Mouse (Mus musculus): ENCODE data around the gene Plekhg1.

The Plekhg1 gene

GRCm38 (mm10) chr10:3740148-3740503 lies at the start of gene Plekhg1:
Gene Plekhg1 (plus strand): TSS chr10:3740364.
- DNase-seq (ENCODE audit: low read depth) = no peak

GRCm38 (mm10) chr10:3692791-3693190 lies 47.4 kb upstream of the Plekhg1 start:
- no peak for DNase-seq (ENCODE audit: low read depth)

- DNase-seq (ENCODE audit: low read depth) = no peak
Measured at GRCm38 (mm10) chr10:3693699-3694280, 46.4 kb upstream of the Plekhg1 start.

GRCm38 (mm10) chr10:3695332-3695905 lies 44.7 kb upstream of the Plekhg1 start:
- DNase-seq (ENCODE audit: low read depth) = no peak

GRCm38 (mm10) chr10:3696727-3697348 lies 43.3 kb upstream of the Plekhg1 start:
- no peak for DNase-seq (ENCODE audit: low read depth)

- no peak for DNase-seq (ENCODE audit: low read depth)
Measured at GRCm38 (mm10) chr10:3697500-3697899, 42.7 kb upstream of the Plekhg1 start.

- no peak for DNase-seq (ENCODE audit: low read depth)
Measured at GRCm38 (mm10) chr10:3700225-3701073, 39.7 kb upstream of the Plekhg1 start.

- no peak for DNase-seq (ENCODE audit: low read depth)
Measured at GRCm38 (mm10) chr10:3701832-3702231, 38.3 kb upstream of the Plekhg1 start.

DNA sequence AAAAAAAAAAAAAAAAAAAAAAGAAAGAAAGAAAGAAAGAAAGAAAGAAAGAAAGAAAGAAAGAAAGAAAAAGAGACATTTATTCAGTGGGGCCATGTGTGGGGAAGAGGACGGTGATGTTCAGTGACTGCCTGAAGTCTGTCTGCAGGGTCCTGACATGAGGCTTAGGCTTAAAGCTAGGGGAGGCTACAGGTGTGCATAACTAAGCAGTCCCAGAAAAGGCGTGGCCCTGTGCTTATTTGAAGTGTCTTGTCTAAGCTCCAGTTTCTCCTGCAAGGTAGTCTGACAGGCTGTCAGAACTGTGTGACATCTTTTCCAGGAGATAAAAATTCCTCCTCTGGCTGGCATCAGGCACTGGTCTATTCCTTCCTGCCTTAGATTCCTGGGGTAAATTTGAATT lies 37.6 kb upstream of the Plekhg1 start:
- DNase-seq (ENCODE audit: low read depth) = no peak

DNA sequence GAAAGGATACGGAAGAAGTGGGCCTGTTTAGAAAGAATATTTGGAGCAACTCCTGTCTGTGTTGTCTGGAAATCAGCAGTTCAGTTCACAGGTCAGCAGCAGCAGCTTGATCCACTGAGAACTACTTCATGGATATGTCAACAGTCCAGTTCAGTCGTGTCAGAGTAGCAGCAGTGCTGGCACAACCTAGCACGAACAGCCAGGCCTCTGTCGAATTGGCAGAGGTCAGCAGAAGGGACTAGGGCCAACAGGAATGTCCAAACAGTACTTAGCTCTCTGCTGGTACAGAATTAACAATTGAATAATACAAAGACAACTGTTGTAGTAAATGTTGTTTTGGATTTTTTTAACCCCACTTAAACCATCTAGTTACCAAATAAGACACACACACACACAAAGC lies 33.9 kb upstream of the Plekhg1 start:
- DNase-seq (ENCODE audit: low read depth) = no peak

- no peak for DNase-seq (ENCODE audit: low read depth)
Measured at GRCm38 (mm10) chr10:3710081-3710480, 30.1 kb upstream of the Plekhg1 start.

- no peak for DNase-seq (ENCODE audit: low read depth)
Measured at GRCm38 (mm10) chr10:3715302-3715943, 24.7 kb upstream of the Plekhg1 start.

DNA sequence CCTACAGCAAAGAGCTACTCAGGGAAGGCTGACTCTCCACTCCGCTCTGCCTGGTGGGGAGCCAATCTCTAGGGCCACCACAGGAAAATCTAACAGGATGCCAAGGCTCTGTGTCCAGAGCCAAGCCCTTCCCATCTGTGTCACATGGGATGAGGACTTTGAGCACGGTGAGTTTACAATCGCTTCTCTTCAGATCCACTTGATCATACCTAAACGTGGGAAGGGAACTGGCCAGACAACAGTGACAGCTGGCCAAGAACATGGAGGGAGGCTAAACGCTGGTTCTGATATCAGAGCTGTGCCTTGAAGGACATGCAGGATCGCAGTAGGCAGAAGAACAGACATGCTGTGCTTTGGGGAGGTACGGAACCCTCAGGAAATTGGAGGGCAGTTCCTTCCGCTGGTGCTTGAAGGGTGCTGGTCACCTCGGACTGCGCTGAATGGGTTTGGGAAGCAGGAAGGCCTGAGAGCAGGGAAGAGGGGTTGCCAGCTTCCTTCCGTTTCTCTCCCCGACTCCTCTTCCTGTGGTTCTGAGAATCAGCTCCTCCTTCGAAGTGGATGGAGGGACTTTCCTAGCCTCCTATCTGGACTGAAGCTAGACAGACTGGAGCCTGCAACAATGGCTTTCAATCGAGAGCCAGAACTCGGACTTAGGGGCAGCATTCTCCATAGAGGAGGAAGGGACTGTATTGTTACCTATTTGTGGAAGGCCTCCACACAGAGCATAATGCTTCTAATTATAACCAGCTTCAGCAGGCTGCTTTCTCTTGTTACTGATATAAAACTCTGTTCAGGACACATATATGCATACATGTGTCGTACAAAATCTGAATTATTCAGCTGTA lies 21.9 kb upstream of the Plekhg1 start:
- no peak for DNase-seq (ENCODE audit: low read depth)

DNA sequence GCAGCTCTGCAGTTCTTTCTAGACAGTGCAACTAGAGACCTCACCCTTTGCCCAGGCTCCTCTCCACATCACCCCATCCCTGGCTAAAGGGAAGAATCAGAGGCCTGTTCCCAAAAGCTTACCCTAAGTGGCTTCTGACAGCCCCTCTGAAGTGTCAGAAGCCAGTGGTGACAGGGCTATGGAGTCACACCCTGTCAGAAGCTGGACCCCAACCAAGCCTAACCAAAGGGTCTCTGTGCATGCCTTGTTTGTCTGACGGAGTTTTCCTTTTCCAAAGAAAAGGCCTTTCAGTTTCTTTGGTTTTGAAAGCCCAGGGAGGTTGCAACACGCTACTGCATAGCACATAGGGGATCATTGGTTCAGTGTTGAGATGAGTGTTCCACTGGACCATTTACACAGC lies 19.9 kb upstream of the Plekhg1 start:
- DNase-seq (ENCODE audit: low read depth) = no peak

DNA sequence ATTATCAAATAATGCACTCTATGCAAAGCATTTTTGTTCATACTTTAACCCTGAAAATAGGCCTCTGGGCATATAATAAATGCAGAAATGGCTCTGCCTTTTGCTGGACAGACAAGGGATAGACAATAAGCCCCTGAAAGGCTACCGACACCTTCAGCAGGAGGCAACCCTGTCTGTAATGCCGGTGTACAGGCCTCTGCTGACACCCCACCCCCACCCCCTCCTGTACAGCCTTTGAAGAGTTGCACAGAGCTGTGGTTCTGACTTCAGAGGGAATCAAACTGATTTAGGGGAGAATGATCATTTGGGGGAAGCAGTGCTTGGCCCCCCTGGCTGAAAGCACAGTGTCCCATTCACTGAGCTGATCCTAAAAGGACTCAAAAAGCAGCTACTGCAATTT lies 17.8 kb upstream of the Plekhg1 start:
- no peak for DNase-seq (ENCODE audit: low read depth)

- no peak for DNase-seq (ENCODE audit: low read depth)
Measured at GRCm38 (mm10) chr10:3724665-3725064, 15.5 kb upstream of the Plekhg1 start.

- no peak for DNase-seq (ENCODE audit: low read depth)
Measured at GRCm38 (mm10) chr10:3729666-3730065, 10.5 kb upstream of the Plekhg1 start.

DNA sequence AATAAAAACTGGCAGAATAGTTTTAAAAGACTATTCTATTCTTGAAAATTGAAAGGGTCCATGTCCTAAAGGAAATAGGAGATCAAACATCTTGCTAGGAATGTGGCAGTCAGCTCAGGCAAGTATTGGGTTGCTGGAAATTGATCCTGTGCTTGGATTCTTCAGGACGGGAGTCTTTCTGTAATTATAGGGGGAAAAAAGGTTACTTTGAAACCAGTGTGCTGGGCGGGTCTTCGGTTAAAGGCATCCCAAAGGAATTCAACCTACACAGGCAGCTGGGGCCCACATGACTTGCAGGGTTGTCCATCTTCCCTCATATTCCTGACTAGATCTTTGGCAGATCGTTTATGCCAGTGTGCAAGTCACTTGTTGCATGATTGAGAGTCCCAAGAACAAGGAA lies 9.8 kb upstream of the Plekhg1 start:
- no peak for DNase-seq (ENCODE audit: low read depth)

GRCm38 (mm10) chr10:3737034-3737433 lies 3.1 kb upstream of the Plekhg1 start:
- no peak for DNase-seq (ENCODE audit: low read depth)

DNA sequence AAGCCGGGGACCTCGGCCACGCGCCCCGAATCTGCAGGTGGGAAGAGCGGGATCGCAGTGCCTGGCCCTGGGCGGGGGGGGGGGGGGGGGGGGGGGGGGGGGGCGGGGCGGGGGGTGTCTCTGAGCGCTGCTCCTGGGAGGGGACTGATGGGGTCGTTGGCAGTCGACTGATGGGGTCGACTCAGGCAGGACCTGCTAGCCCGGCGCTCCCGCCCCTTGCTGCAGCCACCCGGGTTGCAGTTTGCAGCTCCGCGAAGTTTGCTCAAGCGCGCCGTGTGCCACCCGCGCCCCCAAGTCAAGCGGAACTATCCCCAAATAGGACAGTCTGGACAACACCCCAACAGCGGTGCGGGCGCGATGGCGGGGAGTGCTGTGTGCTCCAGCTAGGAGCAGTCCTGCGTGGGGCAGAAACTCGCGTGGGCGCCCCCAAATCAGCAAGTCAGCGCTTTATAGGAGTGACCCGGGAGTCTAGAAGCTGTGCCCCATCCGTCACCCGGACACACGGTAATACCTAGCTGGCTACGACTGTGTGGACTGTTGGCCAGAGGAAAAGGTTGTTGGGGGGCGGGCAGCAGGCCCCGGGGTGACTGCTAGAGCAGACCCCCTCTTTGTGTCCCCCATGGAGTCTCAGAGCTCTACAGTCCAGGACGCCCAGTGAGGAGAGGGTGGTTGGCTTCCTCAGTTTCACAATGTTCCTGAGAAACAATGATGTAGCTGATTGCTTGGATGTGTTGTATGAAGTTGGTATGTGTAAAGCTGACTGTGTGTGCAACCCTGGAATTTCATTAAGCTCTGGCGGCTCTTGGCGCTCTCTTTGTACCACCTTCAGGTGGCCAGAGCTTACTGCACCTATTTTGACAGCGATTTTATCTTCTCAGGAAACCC lies 582 bp downstream of the Plekhg1 start:
- DNase-seq (ENCODE audit: low read depth) = no peak

DNA sequence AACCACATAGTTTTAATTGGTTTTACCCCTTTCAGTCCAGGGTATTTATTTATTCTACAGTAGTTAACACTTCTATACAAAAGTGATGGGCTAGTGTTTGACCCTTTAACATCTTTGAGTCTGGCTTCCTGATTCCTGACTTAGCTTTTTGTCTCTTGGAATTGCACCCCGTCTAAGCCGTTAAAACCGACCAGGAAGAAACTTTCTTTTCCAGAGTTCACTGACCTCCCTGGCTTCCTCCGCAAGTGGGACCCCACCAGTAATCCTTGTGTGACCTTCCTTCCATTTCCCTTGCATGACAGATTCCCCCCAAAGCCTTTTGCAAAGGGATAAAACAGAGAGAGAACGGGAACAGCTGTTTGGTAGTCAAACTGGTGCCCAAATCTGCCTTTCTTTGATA lies 1.6 kb downstream of the Plekhg1 start:
- no peak for DNase-seq (ENCODE audit: low read depth)
